Mouse (Mus musculus) kidney, embryonic 14.5 days (tissue): ENCODE data around the gene Adgrg1. TPM values are rescaled to one million over a fixed set of nuclear protein-coding genes. Genes with fewer than 3 reads are reported as not detected.
A peak's percentile ranks its signal among the peaks of the same experiment; 100 is the strongest.

Experiments used
- ATAC-seq: fragments of 200-750 bp; cut with Nextera tagmentation; 2 replicates; pipeline ENCODE4 v1.8.0; 2017; ENCODE audit warnings: moderate number of reproducible peaks, mild to moderate bottlenecking, moderate TSS enrichment, moderate library complexity; ENCODE audit not compliant: low FRiP score, low TSS enrichment
- H3K27ac ChIP-seq: fragments of 300-500 bp; sonication (generic); 2 replicates; pipeline ENCODE4 v1.5.1; 2014; ENCODE audit warnings: low read depth, mild to moderate bottlenecking, low read length, moderate library complexity, mixed read lengths
- H3K27me3 ChIP-seq: fragments of 300-500 bp; sonication (generic); 2 replicates; pipeline ENCODE4 v1.6.1; 2014; ENCODE audit warnings: mild to moderate bottlenecking, low read length; ENCODE audit not compliant: control insufficient read depth, insufficient read depth
- H3K36me3 ChIP-seq: fragments of 300-500 bp; sonication (generic); 2 replicates; pipeline ENCODE4 v1.6.1; 2014; ENCODE audit warnings: low read length, mixed read lengths; ENCODE audit not compliant: control insufficient read depth, insufficient read depth
- H3K4me1 ChIP-seq: fragments of 300-500 bp; sonication (generic); 2 replicates; pipeline ENCODE4 v1.6.1; 2014; ENCODE audit warnings: low read length, mixed read lengths; ENCODE audit not compliant: control insufficient read depth, insufficient read depth
- H3K4me2 ChIP-seq: fragments of 300-500 bp; sonication (generic); replicated peaks from 2 replicates; pipeline ENCODE4 v1.6.1; 2014; ENCODE audit warnings: low read depth, mild to moderate bottlenecking, low read length
- H3K4me3 ChIP-seq: fragments of 300-500 bp; sonication (generic); 2 replicates; pipeline ENCODE4 v1.5.1; 2014; ENCODE audit warnings: mild to moderate bottlenecking, low read length
- H3K9ac ChIP-seq: fragments of 300-500 bp; sonication (generic); 2 replicates; pipeline ENCODE4 v1.6.1; 2014; ENCODE audit warnings: low read depth, mild to moderate bottlenecking, low read length, moderate library complexity
- H3K9me3 ChIP-seq: fragments of 300-500 bp; sonication (generic); 2 replicates; pipeline ENCODE4 v1.6.1; 2016; ENCODE audit warnings: low read length; ENCODE audit not compliant: control insufficient read depth
- WGBS: fragments of 180-500 bp; shearing (Covaris S2); extraction: QIAGEN DNeasy Blood & Tissue Kit; methylation state at CpG from one replicate; pipeline ENCODE4 v1.1.7; 2014; 5-methylcytosine and 5-hydroxymethylcytosine counted together
- polyA plus RNA-seq: library from polyadenylated mRNA; unstranded; fragments of >200 nt; fragmentation: Nextera tagmentation; extraction: Ambion mirVana; gene quantifications from 2 replicates; pipeline ENCODE4 v1.2.1, GENCODE M21; 2014

Adgrg1 gene
- polyA plus RNA-seq, 1 experiment from 2014 or later = 31.3 TPM

- Histone ChIP-seq H3K4me1 (peaks cover 21% of the 10 kb centered on the region), H3K4me3 (no peak overlapping the region), H3K9me3 (no peaks in the 10 kb centered on the region), H3K9ac (no peak overlapping the region), H3K27me3 (no peaks in the 10 kb centered on the region), H3K4me2 (no peak overlapping the region), H3K27ac (no peak overlapping the region), H3K36me3 (no peaks in the 10 kb centered on the region)
- ATAC-seq = 0 out of 2 replicates have a peak, but pooled peaks have one; percentile 24
- 37% methylated on average over 8 of the region's 8 CpGs for WGBS
These were observed 27.6 kb downstream of the Adgrg1 start for GRCm38 (mm10) chr8:95002089-95002655.

DNA sequence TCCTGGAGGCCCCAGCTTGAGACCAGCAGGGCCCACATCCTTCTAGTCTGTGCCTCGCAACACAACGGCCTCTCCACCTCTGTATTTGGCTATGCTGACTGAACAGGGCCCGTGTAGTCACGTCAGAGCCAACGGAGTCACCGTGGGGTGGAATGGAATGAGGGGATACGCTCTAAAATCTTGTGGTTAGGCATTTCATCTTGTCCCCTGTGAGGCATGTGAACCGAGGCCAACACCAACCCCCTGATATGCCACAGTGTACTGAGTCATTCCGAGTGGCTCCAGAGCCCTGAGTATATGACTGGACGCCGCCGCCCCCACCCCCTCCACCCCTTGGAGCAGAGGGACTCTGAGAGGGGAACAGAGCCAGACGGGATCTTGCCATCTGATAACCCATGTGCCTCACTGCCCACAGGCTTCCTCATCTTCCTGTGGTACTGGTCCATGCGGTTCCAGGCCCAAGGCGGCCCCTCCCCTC, 37.9 kb downstream of the Adgrg1 start:
- no peak for ATAC-seq
- Histone ChIP-seq H3K9ac (no peak overlapping the region), H3K27me3 (no peaks in the 10 kb centered on the region), H3K36me3 (0 out of 2 replicates have a peak, but pooled peaks cover 3% of the 10 kb centered on the region), H3K9me3 (no peaks in the 10 kb centered on the region), H3K27ac (no peak overlapping the region), H3K4me2 (no peak overlapping the region), H3K4me1 (no peaks in the 10 kb centered on the region), H3K4me3 (no peak overlapping the region)
- 83% methylated on average over 15 of the region's 15 CpGs for WGBS

DNA sequence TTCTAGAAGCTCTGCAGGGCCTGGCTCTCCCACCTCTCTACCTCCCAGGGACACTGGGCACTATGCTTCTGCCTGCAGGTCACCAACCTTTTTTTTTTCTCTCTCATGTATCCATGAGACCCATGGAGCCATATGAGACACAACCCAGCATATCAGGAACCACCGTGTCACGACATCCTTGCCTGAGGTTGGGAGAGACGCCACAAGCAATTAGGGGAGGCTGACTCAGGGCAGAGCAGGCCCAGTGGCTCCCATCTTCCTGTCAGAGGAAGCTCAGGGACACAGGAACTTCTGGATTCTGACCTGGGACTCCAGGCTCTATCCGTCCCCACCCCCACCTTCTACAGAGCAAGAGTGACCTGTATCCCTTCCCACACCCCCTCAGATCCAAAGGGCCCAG, 41.3 kb downstream of the Adgrg1 start:
- Histone ChIP-seq H3K9me3 (no peaks in the 10 kb centered on the region), H3K9ac (no peak overlapping the region), H3K4me3 (no peak overlapping the region), H3K27me3 (no peaks in the 10 kb centered on the region), H3K36me3 (no peaks in the 10 kb centered on the region), H3K4me1 (no peaks in the 10 kb centered on the region), H3K4me2 (no peak overlapping the region), H3K27ac (no peak overlapping the region)
- 74% methylated on average over 4 of the region's 4 CpGs for WGBS
- ATAC-seq = no peak

GRCm38 (mm10) chr8:95016684-95017083, 42.1 kb downstream of the Adgrg1 start:
- ATAC-seq = no peak
- Histone ChIP-seq H3K27me3 (no peaks in the 10 kb centered on the region), H3K27ac (no peak overlapping the region), H3K4me2 (no peak overlapping the region), H3K36me3 (no peaks in the 10 kb centered on the region), H3K4me3 (no peak overlapping the region), H3K9ac (no peak overlapping the region), H3K9me3 (no peaks in the 10 kb centered on the region), H3K4me1 (no peaks in the 10 kb centered on the region)
- 79% methylated on average over 4 of the region's 4 CpGs for whole genome bisulfite sequencing

DNA sequence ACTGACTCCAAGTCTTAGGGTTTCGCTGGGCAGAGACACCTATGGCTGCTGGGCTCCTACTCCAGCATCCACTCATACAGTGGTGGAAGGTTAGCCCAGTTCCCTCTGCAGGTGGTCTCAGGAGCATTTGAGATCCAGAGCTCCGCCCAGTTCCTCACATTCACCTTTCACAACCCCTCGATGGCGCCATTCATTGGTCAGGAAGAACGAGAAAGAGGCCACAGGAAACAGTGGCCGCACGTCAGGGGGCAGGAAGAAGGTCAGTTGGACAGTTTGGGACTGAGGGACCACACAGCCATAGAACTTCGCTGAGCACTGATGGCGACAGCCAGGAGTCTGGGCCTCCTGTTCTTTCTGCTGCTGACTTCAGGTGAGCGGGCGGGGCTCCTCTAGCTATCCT, 42.9 kb downstream of the Adgrg1 start, which contains the start of gene Adgrg3:
Gene Adgrg3, plus strand, starts transcription at position 242 of the 400 bp plus-strand sequence.
- Histone ChIP-seq H3K27me3 (no peaks in the 10 kb centered on the region), H3K36me3 (no peaks in the 10 kb centered on the region), H3K4me2 (no peak within 1 kb of the TSS; the same call in 1 of the 2 replicates), H3K9me3 (no peaks in the 10 kb centered on the region), H3K4me3 (no peak within 1 kb of the TSS), H3K27ac (no peak within 1 kb of the TSS), H3K9ac (no peak within 1 kb of the TSS), H3K4me1 (no peaks in the 10 kb centered on the region)
- no peak for ATAC-seq
- 76% methylated on average over 11 of the region's 11 CpGs for WGBS

GRCm38 (mm10) chr8:95017969-95018635, 43.6 kb downstream of the Adgrg1 start:
- no peaks in the 10 kb centered on the region for H3K27me3 ChIP-seq
- no peaks in the 10 kb centered on the region for H3K4me1 ChIP-seq
- H3K36me3 ChIP-seq = no peaks in the 10 kb centered on the region
- WGBS = 91% methylated on average over 9 of the region's 9 CpGs
- no peaks in the 10 kb centered on the region for H3K9me3 ChIP-seq
- no peak overlapping the region for H3K4me3 ChIP-seq
- ATAC-seq = no peak
- H3K9ac ChIP-seq = no peak overlapping the region
- no peak overlapping the region for H3K27ac ChIP-seq
- H3K4me2 ChIP-seq = no peak overlapping the region

- no peaks in the 10 kb centered on the region for H3K9me3 ChIP-seq
- H3K4me3 ChIP-seq = no peak overlapping the region
- 55% methylated on average over 12 of the region's 12 CpGs for WGBS
- no peaks in the 10 kb centered on the region for H3K4me1 ChIP-seq
- H3K36me3 ChIP-seq = no peaks in the 10 kb centered on the region
- ATAC-seq = no peak
- H3K9ac ChIP-seq = 0 out of 2 replicates have a peak overlapping the region, but pooled peaks have one; percentile 31
- no peak overlapping the region for H3K4me2 ChIP-seq
- H3K27me3 ChIP-seq = no peaks in the 10 kb centered on the region
- H3K27ac ChIP-seq = peak overlapping the region; percentile 71
These were observed 45.8 kb downstream of the Adgrg1 start for GRCm38 (mm10) chr8:95020293-95020777.

- Histone ChIP-seq H3K4me3 (no peak overlapping the region), H3K4me2 (no peak overlapping the region), H3K27ac (peak overlapping the region; percentile 71; the same call in 1 of the 2 replicates), H3K36me3 (no peaks in the 10 kb centered on the region), H3K9me3 (no peaks in the 10 kb centered on the region; the same call in 1 of the 2 replicates), H3K27me3 (no peaks in the 10 kb centered on the region), H3K9ac (no peak overlapping the region), H3K4me1 (no peaks in the 10 kb centered on the region)
- ATAC-seq = no peak
- 71% methylated on average over 10 of the region's 10 CpGs for WGBS
These were observed 46.3 kb downstream of the Adgrg1 start for GRCm38 (mm10) chr8:95020821-95021220.

DNA sequence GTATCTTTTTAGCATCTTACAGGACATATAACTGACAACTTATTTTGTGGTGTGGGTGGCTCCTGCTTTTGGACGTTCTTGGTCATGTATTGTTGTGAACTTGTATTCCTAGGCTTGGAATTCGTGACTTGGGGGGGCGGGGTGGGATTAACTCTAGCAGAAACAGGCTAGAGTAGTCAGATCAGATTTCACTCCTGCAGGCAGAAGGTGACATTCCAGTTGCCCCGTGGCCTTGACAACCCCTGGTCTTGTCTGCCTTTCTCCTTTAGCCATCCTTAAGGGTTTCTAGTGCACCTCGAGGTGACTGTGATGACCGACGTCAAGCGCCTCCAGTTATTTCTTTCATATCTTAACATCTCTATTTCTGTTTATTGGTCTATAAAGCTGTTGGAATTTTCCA, 48.6 kb downstream of the Adgrg1 start:
- H3K27me3 ChIP-seq = no peaks in the 10 kb centered on the region
- H3K4me1 ChIP-seq = no peaks in the 10 kb centered on the region
- no peak for ATAC-seq
- H3K9me3 ChIP-seq = no peaks in the 10 kb centered on the region; the same call in 1 of the 2 replicates
- H3K4me3 ChIP-seq = no peak overlapping the region
- H3K9ac ChIP-seq = no peak overlapping the region
- no peak overlapping the region for H3K4me2 ChIP-seq
- no peaks in the 10 kb centered on the region for H3K36me3 ChIP-seq
- no peak overlapping the region for H3K27ac ChIP-seq
- WGBS = 28% methylated on average over 8 of the region's 8 CpGs
